Mouse (Mus musculus): Measurements from ENCODE around the gene Tax1bp3. TPM values are rescaled to one million over a fixed set of nuclear protein-coding genes. Genes with fewer than 3 reads are reported as not detected.

Gene Tax1bp3
- polyA plus RNA-seq, 1 experiment from 2014 or later = 156 TPM

DNA sequence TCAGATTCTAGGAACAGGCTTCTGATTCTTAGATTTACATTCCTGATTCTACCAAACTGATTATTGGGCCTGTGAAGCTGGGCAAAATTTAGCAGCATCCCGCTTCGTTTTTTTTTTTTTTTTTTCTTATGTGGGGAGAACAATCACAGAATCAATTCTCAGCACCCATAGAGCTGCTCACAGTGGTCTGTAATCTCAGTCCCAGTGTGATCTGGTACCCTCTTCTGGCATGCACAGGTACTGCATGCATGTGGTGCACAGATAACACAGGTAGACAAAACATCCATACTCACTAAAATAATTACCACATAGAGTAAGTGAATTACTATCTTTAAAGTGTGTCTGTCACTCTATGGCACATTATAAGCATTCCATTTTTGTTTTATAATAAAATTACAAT lies 30.7 kb downstream of the Tax1bp3 start:
- Histone ChIP-seq H3K4me1 (no peaks in the 10 kb centered on the region), H3K9me3 (no peaks in the 10 kb centered on the region), H3K9ac (no peak overlapping the region), H3K4me3 (no peak overlapping the region), H3K36me3 (replicated peaks) (no peaks in the 10 kb centered on the region), H3K4me2 (no peak overlapping the region), H3K27ac (no peak overlapping the region), H3K27me3 (replicated peaks) (no peaks in the 10 kb centered on the region)
- no peak for ATAC-seq (replicated peaks)
- 85% methylated on average over 2 of the region's 2 CpGs for WGBS

DNA sequence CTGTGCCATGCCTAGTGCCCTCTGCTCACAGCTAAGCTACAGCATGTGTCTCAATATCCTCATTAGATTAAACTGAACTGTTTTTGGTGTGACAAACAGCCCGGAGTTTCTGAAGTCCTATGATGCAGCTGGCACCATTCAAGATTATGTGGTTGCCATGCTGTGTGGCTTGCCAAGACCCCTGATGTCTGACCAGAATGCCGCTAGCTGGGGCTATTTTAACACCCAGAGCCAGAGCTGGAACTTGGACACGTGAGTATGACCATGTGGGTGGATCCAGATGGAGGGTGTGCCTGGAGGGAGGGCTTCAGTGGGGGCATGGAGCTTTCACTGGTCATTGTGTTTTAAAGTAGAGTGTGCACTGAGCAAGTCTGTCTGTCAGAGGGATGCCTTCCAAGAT lies 37.1 kb downstream of the Tax1bp3 start:
- Histone ChIP-seq H3K9me3 (no peaks in the 10 kb centered on the region), H3K4me3 (no peak overlapping the region), H3K9ac (no peak overlapping the region), H3K36me3 (replicated peaks) (no peaks in the 10 kb centered on the region), H3K4me1 (no peaks in the 10 kb centered on the region), H3K27me3 (replicated peaks) (no peaks in the 10 kb centered on the region), H3K27ac (no peak overlapping the region), H3K4me2 (no peak overlapping the region)
- 85% methylated on average over 3 of the region's 3 CpGs for WGBS
- ATAC-seq (replicated peaks) = no peak

DNA sequence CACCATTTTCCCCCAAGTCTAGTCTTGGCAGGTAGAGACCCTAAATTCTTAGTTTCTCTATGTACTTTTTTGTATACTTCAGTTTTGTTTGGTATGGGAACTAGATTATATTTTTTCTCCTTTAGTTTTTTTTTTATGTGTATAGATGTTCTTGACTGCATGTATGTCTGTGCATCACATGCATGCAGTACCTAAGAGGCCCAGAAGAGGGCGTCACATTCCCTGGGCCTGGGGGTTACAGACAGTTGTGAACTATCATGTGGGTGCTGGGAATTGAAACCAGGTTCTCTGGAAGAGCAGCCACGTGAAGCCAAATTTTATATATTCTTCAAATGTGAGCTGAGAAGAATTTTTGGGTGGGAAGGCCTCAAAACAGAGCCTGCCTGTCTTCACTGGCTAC lies 42.8 kb downstream of the Tax1bp3 start:
- H3K9me3 ChIP-seq = no peaks in the 10 kb centered on the region
- H3K4me2 ChIP-seq = no peak overlapping the region
- H3K27ac ChIP-seq = no peak overlapping the region
- no peak overlapping the region for H3K9ac ChIP-seq
- ATAC-seq (replicated peaks) = no peak
- WGBS = 60% methylated on average over 2 of the region's 2 CpGs
- no peak overlapping the region for H3K4me3 ChIP-seq
- no peaks in the 10 kb centered on the region for H3K27me3 ChIP-seq (replicated peaks)
- H3K36me3 ChIP-seq (replicated peaks) = no peaks in the 10 kb centered on the region
- no peaks in the 10 kb centered on the region for H3K4me1 ChIP-seq

DNA sequence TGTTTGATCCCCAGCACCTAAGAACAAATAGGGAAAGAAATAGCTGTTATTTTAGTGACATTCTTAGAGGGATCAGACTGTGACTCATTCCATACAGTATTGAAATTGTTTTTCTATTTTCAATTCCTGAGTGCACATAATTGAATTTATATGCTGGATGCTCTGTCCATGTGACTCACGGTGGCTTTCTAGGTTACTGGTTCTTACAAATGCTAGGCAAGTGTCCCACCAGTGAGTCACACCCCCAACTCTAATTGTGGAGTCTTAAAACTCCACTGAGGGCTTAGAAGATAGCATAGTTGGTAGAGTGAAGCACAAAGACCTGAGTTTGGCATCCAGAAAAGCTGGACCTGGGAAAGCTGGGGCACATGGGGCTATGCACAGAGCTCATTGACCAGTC lies 43.8 kb downstream of the Tax1bp3 start:
- H3K27me3 ChIP-seq (replicated peaks) = no peaks in the 10 kb centered on the region
- no peak overlapping the region for H3K4me3 ChIP-seq
- ATAC-seq (replicated peaks) = no peak
- H3K4me1 ChIP-seq = no peaks in the 10 kb centered on the region
- H3K27ac ChIP-seq = no peak overlapping the region
- WGBS = 84% methylated on average over 1 of the region's 1 CpGs
- no peak overlapping the region for H3K9ac ChIP-seq
- no peak overlapping the region for H3K4me2 ChIP-seq
- H3K36me3 ChIP-seq (replicated peaks) = no peaks in the 10 kb centered on the region
- H3K9me3 ChIP-seq = no peaks in the 10 kb centered on the region

DNA sequence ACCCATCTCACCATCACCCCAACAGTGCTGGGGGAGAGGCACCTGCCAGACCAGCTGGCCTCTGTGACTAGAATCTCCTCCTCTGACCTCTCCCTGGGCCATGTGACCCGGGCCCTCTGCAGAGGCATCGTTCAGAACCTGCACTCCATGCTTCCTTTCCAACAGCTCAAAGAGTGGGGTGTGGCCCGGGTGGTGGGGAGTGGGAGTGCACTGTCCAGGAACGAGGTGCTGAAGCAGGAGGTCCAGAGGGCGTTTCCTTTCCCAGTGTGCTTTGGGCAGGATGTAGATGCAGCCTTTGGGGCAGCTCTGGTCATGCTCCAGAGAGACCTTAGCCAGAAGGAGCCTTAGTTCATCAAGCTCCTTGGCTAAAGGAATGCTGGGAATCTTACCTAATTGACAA lies 46.0 kb downstream of the Tax1bp3 start:
- no peaks in the 10 kb centered on the region for H3K36me3 ChIP-seq (replicated peaks)
- 54% methylated on average over 5 of the region's 5 CpGs for WGBS
- no peak overlapping the region for H3K9ac ChIP-seq
- no peaks in the 10 kb centered on the region for H3K27me3 ChIP-seq (replicated peaks)
- ATAC-seq (replicated peaks) = no peak
- H3K4me3 ChIP-seq = no peak overlapping the region
- no peak overlapping the region for H3K27ac ChIP-seq
- no peaks in the 10 kb centered on the region for H3K4me1 ChIP-seq
- no peaks in the 10 kb centered on the region for H3K9me3 ChIP-seq
- no peak overlapping the region for H3K4me2 ChIP-seq

DNA sequence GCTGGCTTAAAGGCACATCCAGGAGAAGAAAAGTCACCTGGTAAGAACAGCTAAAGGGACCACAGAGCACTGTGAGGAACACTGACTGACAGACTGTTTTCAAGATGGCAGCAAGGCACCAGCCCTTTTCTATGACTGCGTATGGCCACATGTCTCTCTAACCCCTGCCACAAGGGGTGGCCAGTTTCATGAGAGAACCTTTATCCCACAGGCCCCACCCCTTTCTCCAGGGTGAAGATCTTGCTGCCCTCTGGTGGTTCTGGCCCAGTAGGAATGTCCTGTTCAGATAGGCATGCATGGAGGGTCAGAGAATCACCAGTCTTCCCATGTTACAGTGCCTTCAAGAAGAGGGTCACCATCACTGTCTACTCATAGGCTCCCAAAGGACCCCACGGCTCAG lies 47.1 kb downstream of the Tax1bp3 start:
- Histone ChIP-seq H3K27ac (no peak overlapping the region), H3K36me3 (replicated peaks) (no peaks in the 10 kb centered on the region), H3K4me1 (no peaks in the 10 kb centered on the region), H3K4me2 (no peak overlapping the region), H3K4me3 (no peak overlapping the region), H3K27me3 (replicated peaks) (no peaks in the 10 kb centered on the region), H3K9ac (no peak overlapping the region), H3K9me3 (no peaks in the 10 kb centered on the region)
- WGBS = 74% methylated on average over 2 of the region's 2 CpGs
- no peak for ATAC-seq (replicated peaks)

DNA sequence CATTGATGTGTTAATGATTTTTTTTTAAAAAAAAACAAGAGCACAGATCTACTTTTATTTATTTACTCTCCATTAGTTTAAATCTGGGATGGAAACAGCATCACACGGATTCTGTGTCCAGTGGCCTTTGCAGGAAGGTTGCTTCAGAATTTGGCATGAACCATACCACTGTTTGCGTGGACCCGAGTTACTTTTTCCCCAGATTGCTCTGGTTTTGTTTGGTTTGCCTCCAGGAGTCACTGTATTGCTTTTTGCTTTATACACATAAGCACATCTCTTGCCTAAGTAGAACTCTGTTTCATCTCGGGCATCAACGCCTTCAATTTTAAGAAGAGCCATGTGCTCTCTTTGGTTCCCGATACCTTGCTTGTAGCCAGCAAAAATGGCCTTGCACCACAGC lies 49.0 kb downstream of the Tax1bp3 start:
- no peak overlapping the region for H3K9ac ChIP-seq
- H3K4me2 ChIP-seq = no peak overlapping the region
- no peaks in the 10 kb centered on the region for H3K27me3 ChIP-seq (replicated peaks)
- 91% methylated on average over 6 of the region's 6 CpGs for WGBS
- ATAC-seq (replicated peaks) = no peak
- no peak overlapping the region for H3K27ac ChIP-seq
- H3K4me3 ChIP-seq = no peak overlapping the region
- H3K9me3 ChIP-seq = no peaks in the 10 kb centered on the region
- H3K36me3 ChIP-seq (replicated peaks) = no peaks in the 10 kb centered on the region
- no peaks in the 10 kb centered on the region for H3K4me1 ChIP-seq

DNA sequence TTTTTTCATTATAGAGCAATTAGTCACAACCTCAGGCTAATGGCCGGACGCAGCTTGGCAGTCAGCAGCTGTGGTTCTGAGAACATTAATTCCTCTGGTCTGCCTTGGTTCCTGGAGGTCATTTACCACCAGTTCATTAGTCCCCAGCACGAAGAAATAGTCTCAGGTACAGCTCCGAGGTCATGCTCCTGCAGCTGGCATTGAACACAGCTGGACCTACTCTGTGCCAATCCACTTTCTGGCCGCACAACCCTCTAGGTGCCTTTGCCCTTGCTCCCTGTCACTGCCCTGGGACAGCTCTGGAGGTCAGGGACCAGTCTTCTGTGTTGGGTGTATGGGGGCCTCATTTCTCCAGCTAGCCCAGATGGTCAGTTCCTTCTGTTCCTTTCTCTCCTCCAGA lies 52.0 kb downstream of the Tax1bp3 start:
- 78% methylated on average over 5 of the region's 5 CpGs for WGBS
- Histone ChIP-seq H3K9ac (no peak overlapping the region), H3K36me3 (replicated peaks) (no peaks in the 10 kb centered on the region), H3K27ac (no peak overlapping the region), H3K4me3 (no peak overlapping the region), H3K27me3 (replicated peaks) (no peaks in the 10 kb centered on the region), H3K4me1 (no peaks in the 10 kb centered on the region), H3K4me2 (no peak overlapping the region), H3K9me3 (no peaks in the 10 kb centered on the region)
- no peak for ATAC-seq (replicated peaks)

DNA sequence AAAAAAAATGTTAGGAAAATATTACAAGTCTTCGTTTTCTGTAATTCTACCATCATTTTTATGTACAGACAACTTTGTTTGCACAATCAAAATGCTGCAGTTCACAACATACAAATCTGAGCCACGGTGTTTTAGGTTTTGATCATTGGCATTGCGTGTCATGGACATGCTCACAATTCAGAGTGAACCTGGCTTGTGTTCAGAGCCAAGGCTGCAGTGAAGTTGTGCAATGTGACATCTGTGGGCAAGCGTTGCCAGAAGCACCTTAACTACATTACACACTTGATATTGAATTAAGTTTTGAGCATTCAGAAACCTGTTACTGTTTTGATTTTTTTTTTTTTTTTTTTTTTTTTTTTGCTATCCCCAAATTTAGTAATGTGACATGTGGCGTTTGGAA lies 53.2 kb downstream of the Tax1bp3 start:
- no peak overlapping the region for H3K4me2 ChIP-seq
- H3K27ac ChIP-seq = no peak overlapping the region
- WGBS = 89% methylated on average over 5 of the region's 5 CpGs
- no peak for ATAC-seq (replicated peaks)
- H3K36me3 ChIP-seq (replicated peaks) = no peaks in the 10 kb centered on the region
- no peaks in the 10 kb centered on the region for H3K27me3 ChIP-seq (replicated peaks)
- no peaks in the 10 kb centered on the region for H3K9me3 ChIP-seq
- no peak overlapping the region for H3K9ac ChIP-seq
- H3K4me3 ChIP-seq = no peak overlapping the region
- no peaks in the 10 kb centered on the region for H3K4me1 ChIP-seq

DNA sequence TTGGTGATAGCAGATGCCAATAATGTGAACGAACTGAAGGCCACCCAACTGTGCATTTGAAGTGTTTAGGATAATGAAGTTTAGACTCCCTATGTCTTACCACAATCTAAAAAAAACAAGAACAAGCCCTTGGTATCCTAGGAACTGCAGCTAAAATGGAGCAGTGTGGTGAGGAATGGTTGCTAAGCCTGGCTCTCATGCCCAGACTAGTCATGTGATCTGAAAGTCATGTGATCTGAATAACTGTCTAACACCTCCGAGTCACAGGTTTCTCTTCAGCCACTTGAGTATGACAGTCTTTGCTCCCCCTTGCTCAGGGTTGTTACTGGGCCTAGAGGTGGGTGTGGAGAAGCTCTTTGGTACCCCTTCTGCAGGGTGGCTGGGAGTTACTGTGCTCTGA lies 55.6 kb downstream of the Tax1bp3 start:
- WGBS = 59% methylated on average over 2 of the region's 2 CpGs

More for the DNA sequence above, 55.6 kb downstream of the Tax1bp3 start:
- H3K36me3 ChIP-seq (replicated peaks) = no peaks in the 10 kb centered on the region
- no peak overlapping the region for H3K4me3 ChIP-seq
- no peaks in the 10 kb centered on the region for H3K4me1 ChIP-seq
- H3K9ac ChIP-seq = no peak overlapping the region
- no peak overlapping the region for H3K4me2 ChIP-seq
- no peak overlapping the region for H3K27ac ChIP-seq
- no peaks in the 10 kb centered on the region for H3K27me3 ChIP-seq (replicated peaks)
- no peaks in the 10 kb centered on the region for H3K9me3 ChIP-seq
- ATAC-seq (replicated peaks) = no peak

Other genes with a start within 250 kb of the Tax1bp3 start
- 1.0 and 1.1 TPM in 2 replicates for gene Atp2a3, start 215.9 kb upstream of the Tax1bp3 start, polyA plus RNA-seq (2015; fragmentation: Nextera tagmentation; extraction: Ambion mirVana)
- gene P2rx1, start 178.0 kb upstream of the Tax1bp3 start, polyA plus RNA-seq (2015; fragmentation: Nextera tagmentation; extraction: Ambion mirVana) = 0.33 and 0.45 TPM in 2 replicates
- 29.8 and 30.6 TPM in 2 replicates for gene Camkk1, start 158.1 kb upstream of the Tax1bp3 start, polyA plus RNA-seq (2015; fragmentation: Nextera tagmentation; extraction: Ambion mirVana)
- 10.9 and 12.7 TPM in 2 replicates for gene Ncbp3, start 129.3 kb upstream of the Tax1bp3 start, polyA plus RNA-seq (2015; fragmentation: Nextera tagmentation; extraction: Ambion mirVana)
- gene Itgae, start 86.5 kb upstream of the Tax1bp3 start, polyA plus RNA-seq (2015; fragmentation: Nextera tagmentation; extraction: Ambion mirVana) = 0.15 and 0.27 TPM in 2 replicates
- gene Haspin, start 38.8 kb upstream of the Tax1bp3 start, polyA plus RNA-seq (2015; fragmentation: Nextera tagmentation; extraction: Ambion mirVana) = 2.2 and 2.6 TPM in 2 replicates
- 0.36 and 0.40 TPM in 2 replicates for gene P2rx5, start 16.7 kb upstream of the Tax1bp3 start, polyA plus RNA-seq (2015; fragmentation: Nextera tagmentation; extraction: Ambion mirVana)
- gene Emc6, start within 50 bp of the Tax1bp3 start, polyA plus RNA-seq (2015; fragmentation: Nextera tagmentation; extraction: Ambion mirVana) = 116 TPM in 2 replicates
- 19.9 and 20.8 TPM in 2 replicates for gene Ctns, start 22.0 kb downstream of the Tax1bp3 start, polyA plus RNA-seq (2015; fragmentation: Nextera tagmentation; extraction: Ambion mirVana)
- 1.8 and 2.2 TPM in 2 replicates for gene Shpk, start 22.4 kb downstream of the Tax1bp3 start, polyA plus RNA-seq (2015; fragmentation: Nextera tagmentation; extraction: Ambion mirVana)
- 0.14 and 0.21 TPM in 2 replicates for gene Trpv1, start 57.2 kb downstream of the Tax1bp3 start, polyA plus RNA-seq (2015; fragmentation: Nextera tagmentation; extraction: Ambion mirVana)
- 0.14 and 0.22 TPM in 2 replicates for gene Trpv3, start 90.3 kb downstream of the Tax1bp3 start, polyA plus RNA-seq (2015; fragmentation: Nextera tagmentation; extraction: Ambion mirVana)
- 1.2 and 1.4 TPM in 2 replicates for gene Aspa, start 152.5 kb downstream of the Tax1bp3 start, polyA plus RNA-seq (2015; fragmentation: Nextera tagmentation; extraction: Ambion mirVana)
- gene Gm49340, start 152.7 kb downstream of the Tax1bp3 start, polyA plus RNA-seq (2015; fragmentation: Nextera tagmentation; extraction: Ambion mirVana) = not detected in 2 replicates
- gene Spata22, start 152.7 kb downstream of the Tax1bp3 start, polyA plus RNA-seq (2015; fragmentation: Nextera tagmentation; extraction: Ambion mirVana) = 0.13 and 0.22 TPM in 2 replicates
- gene Olfr20, start 173.7 kb downstream of the Tax1bp3 start, polyA plus RNA-seq (2015; fragmentation: Nextera tagmentation; extraction: Ambion mirVana) = not detected in 2 replicates
- not detected in 2 replicates for gene Olfr376, start 194.2 kb downstream of the Tax1bp3 start, polyA plus RNA-seq (2015; fragmentation: Nextera tagmentation; extraction: Ambion mirVana)
- gene Olfr1, start 222.5 kb downstream of the Tax1bp3 start, polyA plus RNA-seq (2015; fragmentation: Nextera tagmentation; extraction: Ambion mirVana) = not detected in 2 replicates

Measured in midbrain, embryonic 15.5 days (tissue).